Mouse (Mus musculus): Measurements from ENCODE around the gene Lims1.

Gene Lims1

GRCm38 (mm10) chr10:58386997-58387396 is 63.7 kb downstream of the Lims1 start:
- no peak for DNase-seq

- no peak for DNase-seq
Observed at GRCm38 (mm10) chr10:58388648-58389047, 65.4 kb downstream of the Lims1 start.

GRCm38 (mm10) chr10:58389151-58389550 is 65.9 kb downstream of the Lims1 start:
- DNase-seq: no peak

GRCm38 (mm10) chr10:58392435-58392834 is 69.2 kb downstream of the Lims1 start:
- DNase-seq: no peak

- DNase-seq: no peak
Observed at GRCm38 (mm10) chr10:58393026-58394014, 70.1 kb downstream of the Lims1 start.

GRCm38 (mm10) chr10:58394170-58394569 is 70.9 kb downstream of the Lims1 start:
- DNase-seq: no peak

- no peak for DNase-seq
Observed at GRCm38 (mm10) chr10:58395315-58395714, 72.0 kb downstream of the Lims1 start.

GRCm38 (mm10) chr10:58395723-58396122 is 72.5 kb downstream of the Lims1 start:
- DNase-seq: no peak

- no peak for DNase-seq
Observed at GRCm38 (mm10) chr10:58396600-58396999, 73.3 kb downstream of the Lims1 start.

- DNase-seq: no peak
Observed at GRCm38 (mm10) chr10:58398941-58399340, 75.7 kb downstream of the Lims1 start.

GRCm38 (mm10) chr10:58401838-58402237 is 78.6 kb downstream of the Lims1 start:
- no peak for DNase-seq

GRCm38 (mm10) chr10:58404639-58405038 is 81.4 kb downstream of the Lims1 start:
- DNase-seq: no peak

GRCm38 (mm10) chr10:58405285-58405948 is 82.2 kb downstream of the Lims1 start:
- DNase-seq: no peak

GRCm38 (mm10) chr10:58405949-58406305 is 82.7 kb downstream of the Lims1 start:
- DNase-seq: no peak

GRCm38 (mm10) chr10:58412331-58412730 is 89.1 kb downstream of the Lims1 start:
- no peak for DNase-seq

- DNase-seq: no peak
Observed at GRCm38 (mm10) chr10:58412852-58413251, 89.6 kb downstream of the Lims1 start.

- no peak for DNase-seq
Observed at GRCm38 (mm10) chr10:58416702-58417101, 93.4 kb downstream of the Lims1 start.

GRCm38 (mm10) chr10:58418290-58418971 is 95.2 kb downstream of the Lims1 start:
- DNase-seq: no peak

GRCm38 (mm10) chr10:58427930-58428329 is 104.7 kb downstream of the Lims1 start:
- DNase-seq: no peak

GRCm38 (mm10) chr10:58445850-58446249 is 122.6 kb downstream of the Lims1 start:
- DNase-seq: no peak

- peak; percentile 95 for DNase-seq
Observed at GRCm38 (mm10) chr10:58446384-58447279, 123.4 kb downstream of the Lims1 start, which contains the start of gene Ranbp2. Gene Ranbp2 (plus strand): TSS chr10:58446920.

- DNase-seq: peak in 1 of 2 experiments; percentile 48
Observed at GRCm38 (mm10) chr10:58447280-58447781, 124.1 kb downstream of the Lims1 start.
